Mouse (Mus musculus) midbrain, postnatal 0 days (tissue): ENCODE data around the gene Tulp3. TPM values are rescaled to one million over a fixed set of nuclear protein-coding genes. Genes with fewer than 3 reads are reported as not detected.

Experiments used
- ATAC-seq: fragments of 200-750 bp; cut with Nextera tagmentation; 2 replicates; pipeline ENCODE4 v1.8.0; 2017; ENCODE audit warnings: moderate number of reproducible peaks, mild to moderate bottlenecking, moderate TSS enrichment, moderate library complexity; ENCODE audit not compliant: low FRiP score
- DNase-seq: peaks from one replicate; pipeline ENCODE4 v3.0.0-alpha.2; 2015; ENCODE audit warnings: low spot score
- H3K27ac ChIP-seq: fragments of 300-500 bp; sonication (generic); 2 replicates; pipeline ENCODE4 v1.5.1; 2014; ENCODE audit warnings: low read depth, mild to moderate bottlenecking, low read length, mixed read lengths
- H3K27me3 ChIP-seq: fragments of 300-500 bp; sonication (generic); 2 replicates; pipeline ENCODE4 v1.6.1; 2014; ENCODE audit warnings: low read length, control low read depth, mixed read lengths; ENCODE audit not compliant: insufficient read depth
- H3K36me3 ChIP-seq: fragments of 300-500 bp; sonication (generic); 2 replicates; pipeline ENCODE4 v1.6.1; 2014; ENCODE audit warnings: low read length, control low read depth, mixed read lengths; ENCODE audit not compliant: insufficient read depth
- H3K4me1 ChIP-seq: fragments of 300-500 bp; sonication (generic); 2 replicates; pipeline ENCODE4 v1.6.1; 2014; ENCODE audit warnings: mild to moderate bottlenecking, control low read depth, antibody characterized with exemption, low read length, mixed read lengths; ENCODE audit not compliant: insufficient read depth
- H3K4me2 ChIP-seq: fragments of 300-500 bp; sonication (generic); 2 replicates; pipeline ENCODE4 v1.6.1; 2014; ENCODE audit warnings: low read depth, mild to moderate bottlenecking, low read length, mixed read lengths; ENCODE audit not compliant: poor library complexity, severe bottlenecking
- H3K4me3 ChIP-seq: fragments of 300-500 bp; sonication (generic); 2 replicates; pipeline ENCODE4 v1.5.1; 2014; ENCODE audit warnings: low read depth, mild to moderate bottlenecking, low read length, moderate library complexity
- H3K9ac ChIP-seq: fragments of 300-500 bp; sonication (generic); replicated peaks from 2 replicates; pipeline ENCODE4 v1.6.1; 2014; ENCODE audit warnings: mild to moderate bottlenecking, low read length, moderate library complexity, mixed read lengths; ENCODE audit not compliant: poor library complexity, severe bottlenecking
- H3K9me3 ChIP-seq: fragments of 300-500 bp; sonication (generic); 2 replicates; pipeline ENCODE4 v1.6.1; 2016; ENCODE audit warnings: low read length, control low read depth
- CTCF ChIP-seq: IDR thresholded peaks from 2 replicates; pipeline ENCODE4 v1.5.1; 2016; ENCODE audit warnings: antibody characterized with exemption, mild to moderate bottlenecking
- WGBS: fragments of 180-500 bp; shearing (Covaris S2); extraction: QIAGEN DNeasy Blood & Tissue Kit; methylation state at CpG from one replicate; pipeline ENCODE4 v1.1.7; 2014; 5-methylcytosine and 5-hydroxymethylcytosine counted together
- polyA plus RNA-seq: library from polyadenylated mRNA; unstranded; fragments of >200 nt; fragmentation: Nextera tagmentation; extraction: Ambion mirVana; gene quantifications from 2 replicates; pipeline ENCODE4 v1.2.1, GENCODE M21; 2015
- total RNA-seq: library from RNA; depleted of rRNA; stranded (reverse); fragments of >200 nt; gene quantifications from 2 replicates; pipeline ENCODE4 v1.2.3, GENCODE M21; 2014

The Tulp3 gene
- total and polyA plus RNA-seq, 2 experiments from 2014 or later: 14.3 to 14.7 TPM

DNA sequence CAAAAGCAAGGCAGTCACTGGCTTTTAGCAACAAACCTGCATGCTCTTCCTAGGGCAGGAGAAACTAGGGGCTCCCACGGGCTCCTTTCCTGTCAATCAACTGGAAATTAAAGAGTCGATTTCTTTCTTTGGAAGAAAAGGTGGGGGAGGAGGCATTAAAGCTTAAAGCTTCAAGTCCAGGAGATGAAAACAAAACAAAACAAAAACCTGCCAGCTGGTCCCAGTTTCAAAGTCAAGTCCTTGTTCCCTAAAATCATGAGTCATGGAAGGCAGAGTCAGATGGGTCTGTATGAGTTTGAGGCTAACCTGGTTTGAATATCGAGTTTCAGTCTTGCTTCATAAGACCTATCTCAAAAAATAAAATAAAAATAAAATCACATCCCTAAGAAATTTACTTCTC lies 1.5 kb downstream of the Tulp3 start:
- TF ChIP-seq CTCF: no peak
- WGBS: 29% methylated on average over 3 of the region's 3 CpGs
- Histone ChIP-seq H3K36me3 (0 out of 2 replicates have a peak, but pooled peaks cover 8% of the 10 kb centered on the region), H3K4me2 (peak overlapping the region; percentile 52), H3K27me3 (no peaks in the 10 kb centered on the region), H3K4me1 (no peaks in the 10 kb centered on the region; the same call in 1 of the 2 replicates), H3K27ac (no peak overlapping the region), H3K9me3 (no peaks in the 10 kb centered on the region), H3K9ac (no peak overlapping the region), H3K4me3 (peak overlapping the region; percentile 56; the same call in 1 of the 2 replicates)
- no peak for DNase-seq
- no peak for ATAC-seq

DNA sequence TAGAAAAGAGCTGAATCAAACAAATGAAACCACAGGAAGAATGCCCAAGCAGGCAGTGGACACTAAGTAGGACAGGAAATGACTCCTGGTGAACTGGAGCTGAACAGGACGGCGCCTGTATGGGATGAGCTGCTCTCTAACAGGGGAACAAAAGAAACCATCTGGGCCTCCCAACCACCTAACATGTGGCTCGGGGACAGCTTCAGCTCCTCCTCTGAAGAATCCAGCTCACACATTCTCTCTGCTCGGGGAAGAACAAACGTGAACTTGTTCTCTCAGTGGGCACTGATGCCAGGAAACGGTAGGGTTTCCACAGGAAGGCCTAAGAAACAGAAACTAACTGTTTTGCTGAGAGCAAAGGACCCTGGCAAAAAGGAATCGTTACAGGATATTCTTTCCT lies 5.9 kb downstream of the Tulp3 start:
- Histone ChIP-seq H3K27ac (no peak overlapping the region), H3K27me3 (no peaks in the 10 kb centered on the region), H3K4me3 (no peak overlapping the region), H3K4me1 (no peaks in the 10 kb centered on the region), H3K4me2 (no peak overlapping the region), H3K9me3 (no peaks in the 10 kb centered on the region), H3K36me3 (0 out of 2 replicates have a peak, but pooled peaks cover 3% of the 10 kb centered on the region), H3K9ac (no peak overlapping the region)
- DNase-seq (peak; percentile 75), ATAC-seq (peak; percentile 75; the same call in 1 of the 2 replicates)
- no peak for TF ChIP-seq CTCF
- 39% methylated on average over 7 of the region's 7 CpGs for WGBS

DNA sequence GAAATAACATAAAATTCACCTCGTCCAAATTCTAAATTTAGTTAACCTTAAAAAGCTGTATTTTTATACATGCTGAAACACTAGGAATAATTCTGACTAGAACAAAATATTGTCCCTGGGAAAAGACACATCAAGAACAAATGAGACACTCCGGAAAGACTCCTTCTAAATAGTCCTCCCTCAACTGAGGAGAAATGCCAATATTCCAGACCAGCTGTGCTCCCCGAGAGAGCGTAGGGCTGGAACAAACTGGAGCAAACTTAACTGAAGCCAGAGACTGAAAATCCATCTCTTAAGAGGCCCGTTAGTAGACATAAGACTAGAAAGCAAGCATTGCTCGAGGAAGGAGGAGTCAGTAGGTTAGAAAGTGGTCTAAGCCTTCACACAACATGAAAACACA lies 8.9 kb downstream of the Tulp3 start:
- 90% methylated on average over 6 of the region's 6 CpGs for WGBS
- Histone ChIP-seq H3K4me1 (no peaks in the 10 kb centered on the region), H3K9ac (no peak overlapping the region), H3K4me2 (no peak overlapping the region), H3K27me3 (no peaks in the 10 kb centered on the region), H3K4me3 (no peak overlapping the region), H3K36me3 (0 out of 2 replicates have a peak, but pooled peaks cover 3% of the 10 kb centered on the region), H3K9me3 (no peaks in the 10 kb centered on the region), H3K27ac (no peak overlapping the region)
- DNase-seq: no peak
- no peak for TF ChIP-seq CTCF
- no peak for ATAC-seq

DNA sequence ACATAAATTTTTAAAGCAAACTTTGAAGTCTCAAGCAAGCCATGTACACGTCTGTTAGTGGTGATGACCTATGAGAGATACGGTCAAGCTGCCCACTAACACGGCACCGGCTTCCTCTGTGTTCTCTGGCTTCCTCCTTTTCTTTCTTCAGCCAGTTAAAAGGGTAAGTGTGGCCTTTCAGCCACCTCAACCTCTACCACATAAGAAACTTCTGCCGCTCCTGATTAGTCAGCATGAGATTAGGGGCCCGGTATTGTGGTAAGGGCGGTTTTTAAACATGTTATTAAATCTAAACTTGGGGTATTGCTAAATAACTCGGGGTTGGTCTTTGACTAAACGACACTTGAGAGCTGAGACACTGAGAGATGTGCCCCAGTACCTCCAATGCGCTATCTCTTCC lies 10.0 kb downstream of the Tulp3 start:
- WGBS: 92% methylated on average over 10 of the region's 10 CpGs
- no peak overlapping the region for H3K4me3 ChIP-seq
- H3K9ac ChIP-seq: no peak overlapping the region
- no peaks in the 10 kb centered on the region for H3K27me3 ChIP-seq
- TF ChIP-seq CTCF: no peak
- no peak overlapping the region for H3K4me2 ChIP-seq
- no peak for DNase-seq
- no peak overlapping the region for H3K27ac ChIP-seq
- ATAC-seq: no peak
- no peaks in the 10 kb centered on the region for H3K4me1 ChIP-seq
- H3K9me3 ChIP-seq: no peaks in the 10 kb centered on the region
- H3K36me3 ChIP-seq: 0 out of 2 replicates have a peak, but pooled peaks cover 3% of the 10 kb centered on the region

DNA sequence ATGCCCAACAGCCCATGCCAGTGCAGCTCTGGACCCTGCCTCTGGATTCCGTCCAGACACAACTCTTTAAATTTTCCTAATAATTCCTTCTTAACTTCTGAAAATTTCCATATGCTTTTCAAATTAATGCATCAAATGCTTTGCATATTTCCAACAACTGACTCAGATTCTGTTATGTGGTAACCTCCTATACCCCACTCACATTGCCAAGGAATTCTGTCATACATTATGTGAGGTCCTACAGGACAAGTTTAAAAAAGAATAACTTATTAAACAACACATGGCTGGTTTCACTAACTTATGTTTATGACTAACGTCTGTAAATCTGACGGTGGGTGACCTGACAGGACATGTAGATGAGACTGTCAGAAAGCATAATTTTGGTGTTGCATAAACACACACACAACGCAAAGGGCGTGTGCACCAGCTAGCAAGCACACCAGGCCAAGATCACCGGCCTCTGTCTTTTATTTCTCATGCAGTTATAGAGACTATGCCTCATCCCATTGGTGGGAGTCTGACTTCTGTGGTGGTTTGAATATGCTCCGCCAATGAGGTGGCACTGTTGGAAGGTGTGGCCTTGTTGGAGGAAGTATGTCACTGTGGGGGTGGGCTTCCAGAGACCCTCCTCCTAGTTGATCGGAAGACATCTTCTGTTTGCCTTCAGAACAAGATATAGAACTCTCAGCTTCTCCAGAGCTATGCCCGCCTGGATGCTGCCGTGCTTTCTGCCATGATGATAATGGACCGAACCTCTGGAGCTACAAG lies 13.5 kb downstream of the Tulp3 start:
- Histone ChIP-seq H3K9me3 (no peaks in the 10 kb centered on the region), H3K36me3 (no peaks in the 10 kb centered on the region), H3K27me3 (no peaks in the 10 kb centered on the region), H3K4me1 (no peaks in the 10 kb centered on the region), H3K27ac (no peak overlapping the region), H3K4me3 (no peak overlapping the region), H3K9ac (no peak overlapping the region), H3K4me2 (no peak overlapping the region)
- no peak for TF ChIP-seq CTCF
- DNase-seq (no peak), ATAC-seq (no peak)
- 96% methylated on average over 11 of the region's 11 CpGs for WGBS

DNA sequence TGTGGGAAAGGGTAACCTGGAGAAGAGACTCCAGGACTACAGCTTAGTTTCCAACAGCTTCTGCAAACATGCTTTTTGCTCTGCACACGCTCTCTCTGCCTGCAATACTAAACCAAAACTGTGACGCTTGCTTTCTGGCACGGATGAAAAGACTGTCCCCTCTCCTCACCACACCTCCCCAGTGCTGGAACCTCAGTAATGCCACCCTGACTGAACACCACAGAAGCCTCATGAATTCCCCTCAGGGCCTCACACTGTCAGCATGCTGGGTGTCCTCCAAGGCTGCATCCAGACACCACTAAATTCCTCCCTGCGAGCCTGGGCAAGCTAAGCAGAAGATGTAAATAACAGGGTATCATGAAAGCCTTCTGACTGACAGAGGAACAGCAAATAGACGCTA lies 16.8 kb downstream of the Tulp3 start:
- Histone ChIP-seq H3K9me3 (no peaks in the 10 kb centered on the region), H3K4me1 (no peaks in the 10 kb centered on the region), H3K9ac (0 out of 2 replicates have a peak overlapping the region, but pooled peaks have one; percentile 24), H3K4me3 (no peak overlapping the region), H3K27me3 (no peaks in the 10 kb centered on the region), H3K27ac (peak overlapping the region; percentile 26; the same call in 1 of the 2 replicates), H3K4me2 (no peak overlapping the region), H3K36me3 (0 out of 2 replicates have a peak, but pooled peaks cover 9% of the 10 kb centered on the region)
- DNase-seq (peak; percentile 55), ATAC-seq (no peak)
- whole genome bisulfite sequencing: 33% methylated on average over 5 of the region's 5 CpGs
- no peak for TF ChIP-seq CTCF
